Mouse (Mus musculus): ENCODE data around the gene Tmem88. TPM values are rescaled to one million over a fixed set of nuclear protein-coding genes. Genes with fewer than 3 reads are reported as not detected.

Gene Tmem88
- polyA plus RNA-seq, 1 experiment from 2014 or later = 46.7 TPM

- peak overlapping the region; percentile 93 for H3K4me2 ChIP-seq (ENCODE audit: low read length)
- peak overlapping the region; percentile 78 to 97 for H3K27ac ChIP-seq (replicated peaks in 1 of 2; ENCODE audit: control insufficient read depth in 1 of 2, insufficient read depth in 1 of 2, low read depth in 2 of 2, low read length in 2 of 2)
- peak overlapping the region; percentile 89 to 97 for H3K4me3 ChIP-seq (ENCODE audit: control insufficient read depth in 1 of 2, insufficient read depth in 1 of 2, low read depth in 1 of 2, low read length in 2 of 2)
- peaks cover 39 to 63% of the 10 kb centered on the region in 2 experiments for H3K4me1 ChIP-seq (ENCODE audit: control insufficient read depth in 2 of 2, insufficient read depth in 2 of 2, low read length in 2 of 2)
- under 1% methylated on average over 44 of the region's 106 CpGs for WGBS
- no peaks in the 10 kb centered on the region for H3K27me3 ChIP-seq (ENCODE audit: control insufficient read depth, insufficient read depth, low read length)
- H3K36me3 ChIP-seq (ENCODE audit: control insufficient read depth, insufficient read depth, low read length) = peaks cover 9% of the 10 kb centered on the region
- ATAC-seq (ENCODE audit: insufficient number of reproducible peaks, insufficient read depth, low FRiP score, low read depth) = peak; percentile 16
- peak overlapping the region; percentile 99 for H3K9ac ChIP-seq (ENCODE audit: low read length)
- no peaks in the 10 kb centered on the region for H3K9me3 ChIP-seq (ENCODE audit: control insufficient read depth, low read length)
Measured at GRCm38 (mm10) chr11:69368356-69369214, 29.4 kb downstream of the Tmem88 start.

- H3K9me3 ChIP-seq (ENCODE audit: control insufficient read depth, low read length) = no peaks in the 10 kb centered on the region
- H3K27me3 ChIP-seq (ENCODE audit: control insufficient read depth, insufficient read depth, low read length) = no peaks in the 10 kb centered on the region
- H3K27ac ChIP-seq (replicated peaks in 1 of 2; ENCODE audit: control insufficient read depth in 1 of 2, insufficient read depth in 1 of 2, low read depth in 2 of 2, low read length in 2 of 2) = peak overlapping the region; percentile 79 to 97
- H3K9ac ChIP-seq (ENCODE audit: low read length) = peak overlapping the region; percentile 99
- peaks cover 13% of the 10 kb centered on the region for H3K36me3 ChIP-seq (ENCODE audit: control insufficient read depth, insufficient read depth, low read length)
- H3K4me3 ChIP-seq (ENCODE audit: control insufficient read depth in 1 of 2, insufficient read depth in 1 of 2, low read depth in 1 of 2, low read length in 2 of 2) = peak overlapping the region; percentile 89 to 97
- WGBS = 1% methylated on average over 22 of the region's 22 CpGs
- peaks cover 39 to 60% of the 10 kb centered on the region in 2 experiments for H3K4me1 ChIP-seq (ENCODE audit: control insufficient read depth in 2 of 2, insufficient read depth in 2 of 2, low read length in 2 of 2)
- peak overlapping the region; percentile 93 for H3K4me2 ChIP-seq (ENCODE audit: low read length)
- ATAC-seq (ENCODE audit: insufficient number of reproducible peaks, insufficient read depth, low FRiP score, low read depth) = peak; percentile 7; the same call in 1 of the 2 replicates
Measured at GRCm38 (mm10) chr11:69367616-69368355, 30.2 kb downstream of the Tmem88 start.

GRCm38 (mm10) chr11:69366855-69367615, 31.0 kb downstream of the Tmem88 start:
- ATAC-seq (ENCODE audit: insufficient number of reproducible peaks, insufficient read depth, low FRiP score, low read depth) = no peak
- Histone ChIP-seq H3K4me2 (ENCODE audit: low read length) (peak overlapping the region; percentile 93), H3K27me3 (ENCODE audit: control insufficient read depth, insufficient read depth, low read length) (no peaks in the 10 kb centered on the region), H3K4me1 (ENCODE audit: control insufficient read depth in 2 of 2, insufficient read depth in 2 of 2, low read length in 2 of 2) (peaks cover 34 to 53% of the 10 kb centered on the region in 2 experiments), H3K4me3 (ENCODE audit: control insufficient read depth in 1 of 2, insufficient read depth in 1 of 2, low read depth in 1 of 2, low read length in 2 of 2) (peak overlapping the region; percentile 89 to 97), H3K27ac (replicated peaks in 1 of 2; ENCODE audit: control insufficient read depth in 1 of 2, insufficient read depth in 1 of 2, low read depth in 2 of 2, low read length in 2 of 2) (peak overlapping the region; percentile 79 to 97), H3K9ac (ENCODE audit: low read length) (peak overlapping the region; percentile 99), H3K9me3 (ENCODE audit: control insufficient read depth, low read length) (no peaks in the 10 kb centered on the region), H3K36me3 (ENCODE audit: control insufficient read depth, insufficient read depth, low read length) (peaks cover 19% of the 10 kb centered on the region)
- WGBS = under 1% methylated on average over 22 of the region's 22 CpGs

DNA sequence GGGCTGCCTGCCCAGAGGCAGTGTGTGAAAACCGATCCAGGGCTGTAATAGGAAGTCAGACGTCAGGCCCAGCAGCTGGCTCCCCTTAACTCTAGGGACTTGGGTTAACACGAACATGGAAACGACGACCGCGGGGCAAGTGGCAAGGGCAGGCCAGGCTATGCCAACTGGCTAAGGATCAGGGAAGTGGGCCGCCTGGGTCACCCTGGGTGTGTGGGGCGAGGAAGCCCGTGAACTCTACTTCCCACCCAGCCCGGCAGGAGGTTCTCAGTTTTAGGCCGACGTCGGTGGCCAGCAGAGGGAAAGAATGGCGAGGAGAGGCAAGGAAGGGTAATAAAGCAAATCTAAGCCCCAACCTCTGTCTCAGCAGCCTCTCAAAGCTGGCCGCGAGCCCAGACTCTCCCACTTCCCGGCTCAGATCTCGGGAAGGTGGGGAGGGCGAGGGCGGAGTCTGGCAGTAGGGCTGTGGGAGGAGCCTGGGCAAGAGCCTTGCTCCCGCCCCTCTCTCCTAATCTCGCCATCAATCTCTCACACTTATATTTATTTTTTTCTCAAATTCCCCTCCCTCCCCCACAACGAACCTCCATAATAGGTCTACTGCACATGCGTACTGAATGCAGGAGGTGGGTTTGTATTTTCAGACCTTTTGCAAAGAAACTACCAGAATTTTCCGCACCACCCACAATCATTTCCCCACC, 31.7 kb downstream of the Tmem88 start:
- H3K27ac ChIP-seq (replicated peaks in 1 of 2; ENCODE audit: control insufficient read depth in 1 of 2, insufficient read depth in 1 of 2, low read depth in 2 of 2, low read length in 2 of 2) = peak overlapping the region; percentile 66 to 97
- peak overlapping the region; percentile 99 for H3K9ac ChIP-seq (ENCODE audit: low read length)
- H3K4me3 ChIP-seq (ENCODE audit: control insufficient read depth in 1 of 2, insufficient read depth in 1 of 2, low read depth in 1 of 2, low read length in 2 of 2) = peak overlapping the region; percentile 7 to 97
- WGBS = 1% methylated on average over 26 of the region's 26 CpGs
- peaks cover 32 to 47% of the 10 kb centered on the region in 2 experiments for H3K4me1 ChIP-seq (ENCODE audit: control insufficient read depth in 2 of 2, insufficient read depth in 2 of 2, low read length in 2 of 2)
- ATAC-seq (ENCODE audit: insufficient number of reproducible peaks, insufficient read depth, low FRiP score, low read depth) = peak; percentile 66
- H3K9me3 ChIP-seq (ENCODE audit: control insufficient read depth, low read length) = no peaks in the 10 kb centered on the region
- no peaks in the 10 kb centered on the region for H3K27me3 ChIP-seq (ENCODE audit: control insufficient read depth, insufficient read depth, low read length)
- peaks cover 26% of the 10 kb centered on the region for H3K36me3 ChIP-seq (ENCODE audit: control insufficient read depth, insufficient read depth, low read length)
- peak overlapping the region; percentile 93 for H3K4me2 ChIP-seq (ENCODE audit: low read length)

DNA sequence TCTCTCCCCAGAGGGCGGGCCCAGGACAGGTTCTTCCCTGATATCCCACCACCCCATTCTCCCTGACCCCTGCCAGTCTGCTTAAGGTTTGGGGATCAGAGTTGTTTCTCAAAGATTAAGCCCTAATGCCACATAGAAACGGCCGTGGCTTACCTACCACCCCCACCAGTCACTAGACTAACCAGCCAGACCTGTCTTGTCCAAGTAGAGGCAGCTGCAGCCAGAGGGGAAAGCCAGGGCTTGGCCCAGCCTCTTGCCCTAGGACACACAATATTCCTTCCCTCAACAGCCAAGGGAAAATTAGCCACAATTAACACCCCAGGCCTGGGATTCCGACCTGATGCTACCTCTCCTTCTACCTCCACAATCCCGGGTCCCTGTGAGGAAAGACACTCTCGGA, 32.3 kb downstream of the Tmem88 start:
- peaks cover 29 to 42% of the 10 kb centered on the region in 2 experiments for H3K4me1 ChIP-seq (ENCODE audit: control insufficient read depth in 2 of 2, insufficient read depth in 2 of 2, low read length in 2 of 2)
- H3K9me3 ChIP-seq (ENCODE audit: control insufficient read depth, low read length) = no peaks in the 10 kb centered on the region
- H3K4me3 ChIP-seq (ENCODE audit: control insufficient read depth in 1 of 2, insufficient read depth in 1 of 2, low read depth in 1 of 2, low read length in 2 of 2) = peak overlapping the region; percentile 7 to 97; a peak in 3 of 4 replicates
- H3K9ac ChIP-seq (ENCODE audit: low read length) = peak overlapping the region; percentile 56
- 32% methylated on average over 6 of the region's 6 CpGs for WGBS
- peaks cover 32% of the 10 kb centered on the region for H3K36me3 ChIP-seq (ENCODE audit: control insufficient read depth, insufficient read depth, low read length)
- ATAC-seq (ENCODE audit: insufficient number of reproducible peaks, insufficient read depth, low FRiP score, low read depth) = no peak
- H3K27ac ChIP-seq (replicated peaks in 1 of 2; ENCODE audit: control insufficient read depth in 1 of 2, insufficient read depth in 1 of 2, low read depth in 2 of 2, low read length in 2 of 2) = peak overlapping the region; percentile 66 to 97
- peak overlapping the region; percentile 93 for H3K4me2 ChIP-seq (ENCODE audit: low read length)
- no peaks in the 10 kb centered on the region for H3K27me3 ChIP-seq (ENCODE audit: control insufficient read depth, insufficient read depth, low read length)

DNA sequence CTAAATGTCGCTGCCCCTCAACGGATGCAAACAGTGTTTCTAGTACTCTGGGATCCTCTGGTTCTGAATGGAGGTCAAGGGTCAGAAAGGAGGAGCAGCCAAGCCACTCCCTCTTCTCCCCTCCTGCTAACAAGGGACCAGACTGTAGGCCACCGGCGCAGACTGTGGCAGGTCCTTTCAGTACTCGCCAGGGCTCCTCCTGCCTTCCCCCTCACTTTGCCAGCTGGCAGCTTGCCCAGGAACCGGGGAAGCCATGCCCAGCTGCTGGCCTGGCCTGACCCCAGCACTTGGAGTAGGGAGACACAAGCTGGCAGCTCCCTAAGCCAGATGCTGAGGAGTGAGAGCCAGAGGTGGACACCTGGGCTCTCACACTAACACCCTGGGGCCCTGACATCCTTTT, 33.1 kb downstream of the Tmem88 start:
- Histone ChIP-seq H3K36me3 (ENCODE audit: control insufficient read depth, insufficient read depth, low read length) (peaks cover 40% of the 10 kb centered on the region), H3K9me3 (ENCODE audit: control insufficient read depth, low read length) (no peaks in the 10 kb centered on the region), H3K27ac (replicated peaks in 1 of 2; ENCODE audit: control insufficient read depth in 1 of 2, insufficient read depth in 1 of 2, low read depth in 2 of 2, low read length in 2 of 2) (peak overlapping the region in 1 of 2 experiments; percentile 97; a peak in 2 of 4 replicates), H3K27me3 (ENCODE audit: control insufficient read depth, insufficient read depth, low read length) (no peaks in the 10 kb centered on the region), H3K4me1 (ENCODE audit: control insufficient read depth in 2 of 2, insufficient read depth in 2 of 2, low read length in 2 of 2) (peaks cover 28 to 37% of the 10 kb centered on the region in 2 experiments), H3K4me3 (ENCODE audit: control insufficient read depth in 1 of 2, insufficient read depth in 1 of 2, low read depth in 1 of 2, low read length in 2 of 2) (no peak overlapping the region), H3K4me2 (ENCODE audit: low read length) (peak overlapping the region; percentile 93), H3K9ac (ENCODE audit: low read length) (peak overlapping the region; percentile 56; the same call in 1 of the 2 replicates)
- WGBS = under 1% methylated on average over 6 of the region's 6 CpGs
- ATAC-seq (ENCODE audit: insufficient number of reproducible peaks, insufficient read depth, low FRiP score, low read depth) = peak; percentile 68
